Mouse (Mus musculus): ENCODE measurements around the gene Itih1.

Itih1 gene

GRCm38 (mm10) chr14:30943038-30943437 lies at the start of gene Itih1:
Gene Itih1, minus strand, starts transcription at chr14:30943289.
- no peak for DNase-seq (ENCODE audit: low read depth)

GRCm38 (mm10) chr14:30976222-30976621 lies 33.1 kb upstream of the Itih1 start:
- DNase-seq (ENCODE audit: low read depth): no peak

DNA sequence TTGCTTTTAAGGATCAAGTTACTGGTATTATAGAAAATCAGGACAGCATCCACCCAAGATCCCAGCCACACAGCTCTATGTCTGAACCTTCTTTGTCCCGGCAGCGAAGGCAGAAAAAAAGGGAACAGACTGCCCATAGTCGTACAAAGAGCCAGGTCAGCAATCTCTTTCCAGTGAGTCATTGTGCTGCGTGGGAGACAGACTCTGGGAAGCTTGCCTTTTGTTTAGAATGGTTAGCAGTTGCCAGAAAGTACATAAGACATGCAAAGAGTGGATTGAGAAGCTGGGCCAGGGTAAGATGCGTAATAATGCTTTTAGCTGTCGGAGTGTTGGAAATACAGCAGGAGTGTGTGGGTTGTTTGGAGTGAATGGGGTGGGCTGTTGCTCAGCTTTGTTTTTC lies 31.1 kb upstream of the Itih1 start:
- no peak for DNase-seq (ENCODE audit: low read depth)

- no peak for DNase-seq (ENCODE audit: low read depth)
These were observed 17.3 kb upstream of the Itih1 start for GRCm38 (mm10) chr14:30960366-30960765.

DNA sequence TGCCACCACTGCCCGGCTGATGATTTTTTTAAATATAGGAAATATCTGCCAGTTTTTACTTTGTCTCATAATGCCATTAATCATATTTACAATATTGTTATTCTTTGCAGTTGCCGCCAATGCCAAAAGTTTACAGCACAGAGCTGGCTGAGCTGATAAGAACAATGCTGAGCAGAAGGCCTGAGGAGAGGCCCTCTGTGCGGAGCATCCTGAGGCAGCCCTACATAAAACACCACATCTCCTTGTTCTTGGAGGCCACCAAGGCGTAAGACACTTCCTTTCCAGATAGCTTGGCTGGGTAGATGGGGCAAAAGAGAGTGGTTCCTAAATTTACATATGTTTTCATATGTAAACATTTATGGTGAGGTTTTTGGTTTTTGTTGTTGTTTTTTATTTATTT lies 15.9 kb upstream of the Itih1 start:
- DNase-seq (ENCODE audit: low read depth): peak; percentile 16

GRCm38 (mm10) chr14:30958517-30958916 lies 15.4 kb upstream of the Itih1 start:
- peak; percentile 10 for DNase-seq (ENCODE audit: low read depth)

DNA sequence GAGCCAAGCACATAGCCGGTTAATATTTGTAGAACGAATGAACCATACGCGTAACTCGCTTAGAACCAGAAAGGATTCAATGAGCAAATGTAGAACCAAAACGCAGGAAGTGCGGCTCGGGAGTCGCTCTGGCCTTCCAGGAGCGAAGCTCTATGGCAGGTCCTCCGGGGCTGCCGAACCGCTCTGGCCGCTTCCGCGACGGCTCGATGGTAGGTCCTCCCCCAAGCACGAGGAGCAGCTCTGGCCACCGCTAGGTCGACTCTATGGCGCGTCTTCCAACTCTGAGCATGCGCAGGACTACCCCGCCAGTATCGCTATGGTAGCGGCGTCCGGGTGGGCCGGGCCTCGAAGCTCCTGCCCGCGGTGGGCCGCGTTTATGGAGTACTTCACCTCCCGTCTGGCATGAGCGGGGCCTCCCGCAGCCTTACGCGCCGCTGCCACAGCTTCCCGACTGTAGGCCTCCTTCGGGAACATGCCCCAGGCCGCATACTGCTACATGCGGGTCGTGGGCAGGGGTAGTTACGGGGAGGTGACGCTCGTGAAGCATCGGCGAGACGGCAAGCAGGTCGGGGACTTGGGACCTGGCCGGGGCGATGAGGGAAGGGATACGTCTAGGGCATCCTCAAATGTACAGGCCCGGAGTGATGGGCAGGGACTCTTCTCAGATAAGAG lies 8.2 kb upstream of the Itih1 start, which contains the start of gene Nek4:
TSS of gene Nek4 (plus strand) at position 224 of the 672 bp plus-strand sequence.
- DNase-seq (ENCODE audit: low read depth): peak; percentile 87

- no peak for DNase-seq (ENCODE audit: low read depth)
These were observed 6.9 kb upstream of the Itih1 start for GRCm38 (mm10) chr14:30949986-30950385.

- no peak for DNase-seq (ENCODE audit: low read depth)
These were observed 1.7 kb upstream of the Itih1 start for GRCm38 (mm10) chr14:30944745-30945144.

DNA sequence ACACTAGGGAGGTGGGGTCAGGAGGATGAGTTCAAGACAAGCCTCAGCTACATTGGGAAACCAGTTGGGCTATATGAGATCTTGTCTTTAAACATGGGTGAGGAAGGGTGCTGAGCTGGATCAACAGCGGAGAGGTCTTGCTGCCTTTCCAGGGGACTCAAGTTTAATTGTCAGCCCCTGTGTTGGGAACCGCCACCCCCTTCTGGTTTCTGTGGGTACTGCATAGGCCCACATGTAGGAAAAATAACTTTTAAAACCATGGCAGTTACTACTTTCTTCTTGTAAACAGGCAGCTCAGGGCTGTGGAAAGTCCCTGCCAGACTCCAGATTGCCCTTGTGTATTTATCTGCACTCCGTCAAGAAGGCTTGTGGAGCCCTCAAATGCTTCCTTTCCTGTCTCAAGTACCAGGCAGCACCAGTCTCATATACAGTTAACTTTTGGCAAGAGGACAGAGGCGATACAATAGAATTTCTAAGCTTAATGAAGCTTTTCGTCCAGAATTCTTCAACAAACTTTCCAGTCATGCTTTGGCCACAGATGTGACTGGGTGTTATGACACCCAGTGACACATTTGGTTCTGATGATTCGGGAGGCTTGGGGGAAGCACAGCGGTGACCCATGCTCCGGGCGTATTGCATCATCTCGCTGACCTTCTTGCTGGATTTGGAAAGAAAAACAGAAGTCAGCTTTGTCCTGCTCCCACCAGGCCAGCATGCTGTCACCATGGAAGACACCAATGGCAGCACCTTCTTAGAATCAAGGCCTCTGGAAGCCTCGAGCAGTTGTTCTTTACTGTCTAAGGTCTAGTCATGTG lies 978 bp upstream of the Itih1 start:
- DNase-seq (ENCODE audit: low read depth): peak; percentile 39

GRCm38 (mm10) chr14:30942254-30942653 lies 835 bp downstream of the Itih1 start:
- DNase-seq (ENCODE audit: low read depth): no peak

- DNase-seq (ENCODE audit: low read depth): no peak
These were observed 9.7 kb downstream of the Itih1 start for GRCm38 (mm10) chr14:30933351-30933750.

DNA sequence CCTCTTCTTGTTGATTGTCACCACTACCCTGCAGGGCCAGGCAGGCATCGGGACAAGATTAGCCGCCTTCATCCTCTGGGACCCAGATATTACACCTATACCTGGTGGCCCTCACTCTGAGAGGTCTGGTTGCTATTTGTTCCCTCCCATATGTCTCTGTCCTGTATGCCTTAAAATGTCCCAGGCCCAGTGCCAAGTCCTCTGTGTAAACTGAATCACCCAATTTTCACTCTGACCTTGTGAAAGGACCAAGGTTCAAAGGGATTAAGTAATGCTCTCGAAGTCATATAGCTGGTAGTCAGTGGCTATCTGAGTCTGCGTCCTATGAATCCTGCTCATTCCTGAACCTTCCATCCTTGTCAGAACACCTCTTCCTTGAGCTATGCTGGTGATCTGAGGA lies 12.7 kb downstream of the Itih1 start:
- DNase-seq (ENCODE audit: low read depth): no peak

DNA sequence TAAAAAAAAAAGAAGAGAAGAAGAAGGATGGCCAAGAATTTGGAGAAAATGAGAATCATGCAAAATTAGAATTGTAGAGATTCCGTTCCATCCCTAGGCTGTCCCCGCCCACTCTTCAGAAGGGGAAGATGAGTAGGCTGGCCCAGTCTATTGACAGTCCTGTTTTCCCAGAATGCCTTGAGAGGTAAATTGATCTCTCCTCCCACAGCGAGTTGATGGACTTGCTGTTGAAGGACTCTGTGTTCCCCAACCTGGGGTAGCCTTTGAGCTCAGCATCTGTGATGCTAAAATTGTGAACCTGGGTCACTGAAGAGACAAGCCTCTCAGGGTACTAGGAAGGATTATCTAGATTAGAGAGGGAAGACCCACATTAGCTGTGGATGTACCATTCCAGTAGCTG lies 17.6 kb downstream of the Itih1 start:
- DNase-seq (ENCODE audit: low read depth): no peak

DNA sequence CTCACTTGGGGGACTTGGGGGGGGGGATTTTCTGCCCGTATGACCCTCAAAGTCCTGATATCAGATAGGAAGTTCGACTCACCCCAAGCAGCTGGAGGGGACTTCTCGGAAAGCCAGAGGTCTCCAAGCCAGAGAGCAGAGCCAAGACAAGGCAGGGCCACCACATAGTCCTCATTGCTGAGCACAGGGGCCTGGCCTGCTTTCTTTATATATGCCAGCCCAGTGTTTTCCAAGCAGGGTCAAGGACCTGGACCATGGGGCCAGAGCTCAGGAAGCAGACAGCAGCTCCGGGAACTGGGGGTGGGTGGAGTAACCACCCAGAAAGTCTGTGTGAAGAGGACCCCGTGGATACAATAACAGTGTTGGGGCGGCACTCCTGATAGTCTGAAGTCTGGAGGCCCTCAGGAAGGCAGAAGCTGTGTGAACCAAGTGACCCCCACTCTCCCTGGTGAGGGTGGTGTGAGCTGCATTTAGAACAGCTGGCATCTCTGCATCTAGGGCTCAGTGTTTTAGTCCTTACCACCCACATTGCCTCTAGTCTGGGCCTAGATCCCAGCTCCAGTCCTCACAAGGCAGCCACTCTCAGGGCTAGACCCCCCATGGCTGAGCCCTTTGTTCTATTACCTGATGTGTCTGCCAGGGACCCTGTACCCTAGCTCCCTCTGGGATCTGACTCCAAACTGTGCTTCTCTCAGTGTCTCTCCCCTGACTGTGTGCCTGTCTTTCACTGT lies 19.5 kb downstream of the Itih1 start, which contains the start of gene Itih3:
TSS of gene Itih3 (minus strand) at position 386 of the 731 bp plus-strand sequence.
- DNase-seq (ENCODE audit: low read depth): no peak

GRCm38 (mm10) chr14:30922053-30922670 lies 20.9 kb downstream of the Itih1 start:
- no peak for DNase-seq (ENCODE audit: low read depth)

DNA sequence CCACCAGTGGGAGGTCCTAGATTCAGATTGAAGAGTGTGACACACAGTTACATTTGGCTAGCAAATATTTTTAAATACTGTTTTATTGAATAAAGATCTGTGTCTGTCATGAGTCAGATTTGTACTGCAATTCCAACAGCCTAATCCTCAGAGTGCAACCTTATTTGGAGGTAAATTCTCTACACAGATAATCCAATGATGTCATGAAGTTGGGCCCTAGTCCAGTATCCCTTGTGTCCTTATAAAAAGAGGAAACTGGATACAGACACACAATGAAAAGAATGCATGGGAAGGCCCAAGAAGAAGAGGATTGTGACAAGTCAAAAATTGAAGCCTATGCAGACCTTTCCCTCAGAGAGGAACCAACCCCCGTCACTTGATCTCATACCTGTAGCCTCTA lies 26.6 kb downstream of the Itih1 start:
- no peak for DNase-seq (ENCODE audit: low read depth)

DNA sequence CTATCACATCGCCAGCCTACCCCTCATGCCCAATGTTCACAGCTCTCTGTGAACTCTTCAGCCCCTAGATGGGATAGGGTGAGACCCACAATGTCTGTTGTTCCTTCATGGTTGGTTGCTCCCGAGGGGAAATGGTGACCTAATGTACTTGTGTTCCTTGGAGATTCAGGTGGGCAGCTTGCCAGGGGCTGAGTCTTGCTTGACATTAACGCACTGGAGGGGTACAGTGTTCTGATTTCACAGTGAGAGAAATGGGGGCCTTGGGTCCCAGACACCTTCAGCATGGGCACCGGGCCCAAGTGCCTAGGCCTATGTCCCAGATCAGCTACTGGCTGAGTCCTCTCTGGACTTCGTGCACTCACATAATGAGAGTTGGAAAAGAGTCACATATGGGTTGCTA lies 29.7 kb downstream of the Itih1 start:
- DNase-seq (ENCODE audit: low read depth): no peak

DNA sequence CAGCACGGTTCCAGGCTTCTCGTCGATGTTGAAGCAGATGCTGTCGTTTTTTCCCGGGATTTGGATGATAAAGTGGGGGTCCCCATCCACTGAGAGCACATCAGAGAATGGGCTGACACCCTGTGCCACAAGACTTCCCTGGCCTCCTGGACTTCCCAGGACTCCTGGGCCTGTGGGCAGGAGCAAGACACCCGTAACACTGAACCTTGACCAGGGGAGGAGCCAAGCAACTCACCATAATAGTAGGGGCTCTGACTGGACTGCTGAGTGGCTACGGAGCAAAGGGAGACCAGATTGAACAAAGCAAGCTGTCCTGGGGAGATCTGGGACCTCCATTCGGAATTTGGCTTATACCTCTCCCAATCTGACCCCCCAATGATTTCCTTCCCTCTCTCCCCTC lies 30.4 kb downstream of the Itih1 start:
- DNase-seq (ENCODE audit: low read depth): no peak

GRCm38 (mm10) chr14:30911141-30911540 lies 31.9 kb downstream of the Itih1 start:
- DNase-seq (ENCODE audit: low read depth): no peak

GRCm38 (mm10) chr14:30907814-30908265 lies 35.2 kb downstream of the Itih1 start:
- no peak for DNase-seq (ENCODE audit: low read depth)

DNA sequence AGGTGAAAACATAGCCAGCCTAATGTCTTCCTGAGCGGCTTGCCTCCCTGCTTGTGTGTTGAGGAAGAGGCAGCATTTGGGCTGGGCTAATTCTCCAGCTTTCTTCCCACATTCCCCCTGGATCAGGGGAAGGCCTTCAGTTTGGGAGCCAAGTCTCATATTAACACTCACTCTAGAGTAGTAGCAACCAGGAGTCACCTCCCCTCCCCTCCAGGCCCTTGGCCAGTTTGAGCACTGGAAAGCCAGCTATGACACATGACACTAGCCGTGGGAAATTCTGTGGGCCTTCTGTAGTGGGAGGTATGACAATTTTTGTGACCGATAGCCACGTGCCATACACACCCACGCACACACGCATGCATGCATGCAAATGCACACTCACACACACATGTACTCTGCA lies 37.1 kb downstream of the Itih1 start:
- no peak for DNase-seq (ENCODE audit: low read depth)
